Mouse (Mus musculus): ENCODE data around the gene Vps35. TPM values are rescaled to one million over a fixed set of nuclear protein-coding genes. Genes with fewer than 3 reads are reported as not detected.

The Vps35 gene
- total RNA-seq, 2 experiments from 2014 or later = 51.5 to 53.6 TPM

- no peak for DNase-seq (ENCODE audit: low spot score)
These were observed 79.4 kb downstream of the Vps35 start for GRCm38 (mm10) chr8:85220220-85220619.

Other genes with a start within 250 kb of the Vps35 start
- 1 to 10 TPM; 1.8 TPM for gene Fbxw9, start 239.7 kb downstream of the Vps35 start, total RNA-seq (2021)
- gene Gm5741, start 231.8 kb downstream of the Vps35 start, total RNA-seq (2021) = not detected
- 10 to 100 TPM; 31.6 to 35.1 TPM for gene Dhps, start 228.0 kb downstream of the Vps35 start, total RNA-seq (2021)
- 10 to 100 TPM; 46.9 to 47.2 TPM for gene Wdr83os, start 219.1 kb downstream of the Vps35 start, total RNA-seq (2021)
- gene Wdr83, start 218.5 kb downstream of the Vps35 start, total RNA-seq (2021) = 10 to 100 TPM; 12.6 to 20.8 TPM
- gene Man2b1, start 216.5 kb downstream of the Vps35 start, total RNA-seq (2021) = 1 to 10 TPM; 7.9 to 9.4 TPM
- 1 to 10 TPM; 1.0 to 1.1 TPM for gene Zfp791, start 176.7 kb downstream of the Vps35 start, total RNA-seq (2021)
- not detected for gene Cks1brt, start 147.9 kb downstream of the Vps35 start, total RNA-seq (2021)
- gene Olfr371, start 73.8 kb downstream of the Vps35 start, total RNA-seq (2021) = not detected
- gene Orc6, start 170 bp downstream of the Vps35 start, total RNA-seq (2021) = 1 to 10 TPM; 3.4 to 3.8 TPM
- 1 to 10 TPM in 1 of 2 experiments, under 1 TPM in 1; 0.57 to 1.4 TPM for gene Mylk3, start 86.5 kb upstream of the Vps35 start, total RNA-seq (2021)
- 10 to 100 TPM; 11.1 to 13.7 TPM for gene 4921524J17Rik, start 133.0 kb upstream of the Vps35 start, total RNA-seq (2021)
- 100 to 1,000 TPM; 180 to 289 TPM for gene Gpt2, start 192.8 kb upstream of the Vps35 start, total RNA-seq (2021)

Data from gastrocnemius, adult 18-20 months (tissue).